16 mouse cellular contexts compared by ENCODE assay signal in the genomic region with DNA sequence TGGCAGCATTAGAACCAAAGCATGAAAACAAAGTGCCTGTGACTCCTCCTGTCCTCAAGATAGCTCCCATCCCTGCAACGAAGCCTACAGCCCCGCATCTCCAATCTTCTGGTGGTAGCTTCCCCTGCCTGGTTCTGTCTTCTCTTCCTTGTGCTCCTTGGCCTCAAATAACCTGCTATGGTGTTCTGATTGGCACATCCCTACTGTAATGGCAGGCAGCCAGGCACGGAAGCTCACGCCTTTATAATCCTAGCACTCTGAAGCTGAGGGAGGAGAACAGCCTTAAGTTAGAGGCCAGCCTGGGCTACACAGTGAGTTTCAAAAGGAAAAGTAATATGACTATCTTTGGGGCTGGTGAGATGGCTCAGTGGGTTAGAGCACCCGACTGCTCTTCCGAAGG. TPM values are rescaled to one million over a fixed set of nuclear protein-coding genes. Genes with fewer than 3 reads are reported as not detected.
DNase-seq lines count a peak whose midpoint lies in the region; ATAC-seq and TF ChIP-seq lines count a peak whose summit lies in the region.
"Had no signal": no experiment of that assay in that cellular context is flagged by ENCODE, and none has a peak within 500 bp of the region (broad histone marks: within the 10 kb centered on the region; RNA-seq: fewer than 3 reads in every experiment).

No protein-coding gene starts in this region.

- TF ChIP-seq POLR2A in kidney, adult 2 months (IDR thresholded peaks at IDR 0.05; ENCODE audit: low read depth, low read length): no peak

- no peak for ATAC-seq in kidney, embryonic 14.5 days (ENCODE audit: low FRiP score, low TSS enrichment)
- no peak for ATAC-seq in intestine, embryonic 16.5 days
- ATAC-seq: inflammation-experienced regulatory T-cells, adult 6 months; midbrain, embryonic 16.5 days had no signal

- H3K27ac ChIP-seq in kidney, adult 2 months (ENCODE audit: insufficient read depth, low read depth, low read length): no peak overlapping the region
- no peak overlapping the region for H3K27ac ChIP-seq in kidney, embryonic 14.5 days (ENCODE audit: low read depth, low read length)
- H3K27ac ChIP-seq in intestine, embryonic 16.5 days (ENCODE audit: low read length): no peak overlapping the region
- H3K27ac ChIP-seq: liver, embryonic 14.5 days had no signal

- H3K36me3 ChIP-seq in kidney, adult 2 months (ENCODE audit: control insufficient read depth, insufficient read depth, low read length): no peaks in the 10 kb centered on the region
- H3K36me3 ChIP-seq in kidney, embryonic 14.5 days (ENCODE audit: control insufficient read depth, insufficient read depth, low read length): peaks cover 55% of the 10 kb centered on the region
- peaks cover 18% of the 10 kb centered on the region for H3K36me3 ChIP-seq in intestine, embryonic 16.5 days (ENCODE audit: control insufficient read depth, insufficient read depth, low read length)

- no peak for TF ChIP-seq CTCF in kidney, adult 2 months (conservative IDR thresholded peaks at IDR 0.05; ENCODE audit: insufficient read depth, insufficient read length, low read depth, low read length)

- no peak overlapping the region for H3K4me3 ChIP-seq in kidney, adult 2 months (ENCODE audit: insufficient read depth, low read depth, low read length)
- H3K4me3 ChIP-seq in kidney, embryonic 14.5 days (ENCODE audit: low read length): no peak overlapping the region
- H3K4me3 ChIP-seq in intestine, embryonic 16.5 days (ENCODE audit: low read length): no peak overlapping the region
- H3K4me3 ChIP-seq: layer of hippocampus, adult 2 months; megakaryocyte, embryonic 14.5 days had no signal

- H3K27me3 ChIP-seq in kidney, adult 2 months (replicated peaks; ENCODE audit: control insufficient read depth, insufficient read depth, low read length): no peaks in the 10 kb centered on the region
- no peaks in the 10 kb centered on the region for H3K27me3 ChIP-seq in kidney, embryonic 14.5 days (ENCODE audit: control insufficient read depth, insufficient read depth, low read length)
- no peaks in the 10 kb centered on the region for H3K27me3 ChIP-seq in intestine, embryonic 16.5 days (replicated peaks; ENCODE audit: control insufficient read depth, insufficient read depth, low read length)
- H3K27me3 ChIP-seq: megakaryocyte, embryonic 14.5 days had no signal

- 65% methylated on average over 6 of the region's 6 CpGs for WGBS in kidney, adult 2 months
- WGBS in kidney, embryonic 14.5 days: 89% methylated on average over 6 of the region's 6 CpGs
- WGBS in intestine, embryonic 16.5 days: 94% methylated on average over 6 of the region's 6 CpGs

- no peak overlapping the region for H3K9ac ChIP-seq in kidney, embryonic 14.5 days (ENCODE audit: low read depth, low read length)
- H3K9ac ChIP-seq in intestine, embryonic 16.5 days (ENCODE audit: low read depth, low read length): no peak overlapping the region
- H3K9ac ChIP-seq: liver, embryonic 14.5 days had no signal

- H3K4me2 ChIP-seq in kidney, embryonic 14.5 days (replicated peaks; ENCODE audit: low read depth, low read length): no peak overlapping the region
- H3K4me2 ChIP-seq in intestine, embryonic 16.5 days (ENCODE audit: low read depth, low read length): no peak overlapping the region

- no peaks in the 10 kb centered on the region for H3K9me3 ChIP-seq in kidney, embryonic 14.5 days (ENCODE audit: control insufficient read depth, low read length)
- no peaks in the 10 kb centered on the region for H3K9me3 ChIP-seq in intestine, embryonic 16.5 days (ENCODE audit: control insufficient read depth, low read length)
- H3K9me3 ChIP-seq: megakaryocyte, embryonic 14.5 days had no signal

- DNase-seq in cerebellum, adult 11-12 months: peak; percentile 61
- no peak for DNase-seq in cerebellum, adult 9-11 months
- DNase-seq in kidney, adult 2 months: peak; percentile 79
- peak; percentile 77 for DNase-seq in adipocyte (ENCODE audit: low spot score)
- peak; percentile 50 for DNase-seq in kidney, postnatal 14 days
- no peak for DNase-seq in adrenal gland, adult 2 months
- DNase-seq: adrenal gland, postnatal 10 days; gastrocnemius, postnatal 14 days; thymus, postnatal 36 days had no signal

- peaks cover 51% of the 10 kb centered on the region for H3K4me1 ChIP-seq in kidney, adult 2 months (ENCODE audit: control insufficient read depth, insufficient read depth, low read length)
- H3K4me1 ChIP-seq in kidney, embryonic 14.5 days (ENCODE audit: control insufficient read depth, insufficient read depth, low read length): peaks cover 6% of the 10 kb centered on the region; the same call in 1 of the 2 replicates
- H3K4me1 ChIP-seq in intestine, embryonic 16.5 days (ENCODE audit: control insufficient read depth, insufficient read depth, low read length): peaks cover 20% of the 10 kb centered on the region

RNA-seq across cellular contexts. Expression of a gene that starts 11.4 kb away (rescaled TPM):
- 30.5 and 31.4 TPM in 2 replicates for polyA plus RNA-seq in kidney, adult 2 months (2012; rRNA removed)
- polyA plus RNA-seq in kidney, embryonic 14.5 days (2014; fragmentation: Nextera tagmentation; extraction: Ambion mirVana): 28.8 and 36.5 TPM in 2 replicates
- 39.0 and 43.8 TPM in 2 replicates for polyA plus RNA-seq in intestine, embryonic 16.5 days (2015; fragmentation: Nextera tagmentation; extraction: Ambion mirVana)
- total RNA-seq in adrenal gland, adult 2 months (2021): 10 to 100 TPM; 17.9 to 21.0 TPM
- polyA plus RNA-seq in adrenal gland, adult 2 months (2012; rRNA removed): 26.4 and 30.5 TPM in 2 replicates

RNA-seq across cellular contexts. Expression of a gene that starts 25.9 kb away (rescaled TPM):
- polyA plus RNA-seq in kidney, adult 2 months (2012; rRNA removed): 6.5 and 13.6 TPM in 2 replicates
- polyA plus RNA-seq in kidney, embryonic 14.5 days (2014; fragmentation: Nextera tagmentation; extraction: Ambion mirVana): 1.1 and 1.3 TPM in 2 replicates
- 3.8 and 3.9 TPM in 2 replicates for polyA plus RNA-seq in intestine, embryonic 16.5 days (2015; fragmentation: Nextera tagmentation; extraction: Ambion mirVana)
- total RNA-seq in adrenal gland, adult 2 months (2021): 1 to 10 TPM; 9.5 to 9.8 TPM
- polyA plus RNA-seq in adrenal gland, adult 2 months (2012; rRNA removed): 5.1 and 7.4 TPM in 2 replicates

Comparison
In these comparisons a context has a peak if more than half of its experiments do, and no peak if none do; other contexts are left out.
1. DNase-seq: peak in cerebellum, adult 11-12 months (single experiment), kidney, adult 2 months (single experiment), adipocyte (single experiment) and kidney, postnatal 14 days (single experiment); none in cerebellum, adult 9-11 months (single experiment) and adrenal gland, adult 2 months (single experiment).